Mouse (Mus musculus) mouse trophoblast stem cell (cell line): ENCODE data around the gene Il12rb1.

ENCODE experiments used
- in situ Hi-C, 2 experiments: fragments of 300-500 bp; cut with MseI, MboI; formaldehyde crosslinking; loops; 2 replicates in 1 of 2; 3 replicates in 1 of 2; pipeline ENCODE4 v1.15.1; 2025

The Il12rb1 gene

GRCm38 (mm10) chr8:70827796-70828195 lies 19.5 kb downstream of the Il12rb1 start:
- in situ Hi-C loops, result no loop called here

- in situ Hi-C loops, result no loop called here
These were observed 23.3 kb downstream of the Il12rb1 start for GRCm38 (mm10) chr8:70831517-70831916.

- in situ Hi-C loops, result no loop called here
These were observed 24.1 kb downstream of the Il12rb1 start for GRCm38 (mm10) chr8:70832371-70832770.

- in situ Hi-C loops, result no loop called here
These were observed 24.8 kb downstream of the Il12rb1 start for GRCm38 (mm10) chr8:70833018-70833482.

- in situ Hi-C loops, result no loop called here
These were observed 25.3 kb downstream of the Il12rb1 start for GRCm38 (mm10) chr8:70833520-70833919.

GRCm38 (mm10) chr8:70834071-70834470 lies 25.8 kb downstream of the Il12rb1 start:
- in situ Hi-C loops, result no loop called here

- in situ Hi-C loops, result no loop called here
These were observed 28.4 kb downstream of the Il12rb1 start for GRCm38 (mm10) chr8:70836666-70837065.

- in situ Hi-C loops, result no loop called here
These were observed 30.6 kb downstream of the Il12rb1 start for GRCm38 (mm10) chr8:70838654-70839407.

GRCm38 (mm10) chr8:70839408-70840351 lies 31.4 kb downstream of the Il12rb1 start, which contains the start of gene Arrdc2:
Gene Arrdc2, minus strand, starts transcription at chr8:70839720.
- in situ Hi-C loops, result no loop called here

- in situ Hi-C loops, result no loop called here
These were observed 32.3 kb downstream of the Il12rb1 start for GRCm38 (mm10) chr8:70840590-70840989.

- in situ Hi-C loops, result no loop called here
These were observed 33.2 kb downstream of the Il12rb1 start for GRCm38 (mm10) chr8:70841147-70842072.

GRCm38 (mm10) chr8:70842484-70842883 lies 34.2 kb downstream of the Il12rb1 start:
- in situ Hi-C loops, result no loop called here

- in situ Hi-C loops, result no loop called here
These were observed 35.0 kb downstream of the Il12rb1 start for GRCm38 (mm10) chr8:70843214-70843773.

GRCm38 (mm10) chr8:70843941-70844340 lies 35.7 kb downstream of the Il12rb1 start:
- in situ Hi-C loops, result no loop called here

GRCm38 (mm10) chr8:70844523-70844922 lies 36.3 kb downstream of the Il12rb1 start:
- in situ Hi-C loops, result no loop called here

GRCm38 (mm10) chr8:70845108-70845507 lies 36.9 kb downstream of the Il12rb1 start:
- in situ Hi-C loops, result no loop called here

- in situ Hi-C loops, result no loop called here
These were observed 38.3 kb downstream of the Il12rb1 start for GRCm38 (mm10) chr8:70846371-70847154.

- in situ Hi-C loops, result no loop called here
These were observed 41.2 kb downstream of the Il12rb1 start for GRCm38 (mm10) chr8:70849333-70849990.

GRCm38 (mm10) chr8:70850132-70850845 lies 42.0 kb downstream of the Il12rb1 start:
- in situ Hi-C loops, result no loop called here
